Mouse (Mus musculus) CH12.LX (cell line): ENCODE data around the gene Six3.

Experiments used
- CTCF ChIP-seq, 2 experiments: IDR thresholded peaks in 1 of 2; conservative IDR thresholded peaks in 1 of 2; 2 replicates each; pipeline ENCODE4 v1.5.1; 2011 to 2012; ENCODE audit warnings: low read depth in 2 of 2, low read length in 2 of 2, improper control_type of control experiment in 1 of 2, inconsistent platforms in 1 of 2, mild to moderate bottlenecking in 1 of 2, moderate library complexity in 1 of 2
- MAX ChIP-seq: IDR thresholded peaks from 2 replicates; pipeline ENCODE4 v1.6.1; 2011; ENCODE audit warnings: low read length, improper control_type of control experiment
- NRF1 ChIP-seq: IDR thresholded peaks from 2 replicates; pipeline ENCODE4 v1.6.1; 2014; ENCODE audit warnings: low read depth, mild to moderate bottlenecking, inconsistent platforms, low read length, improper control_type of control experiment, moderate library complexity
- POLR2A ChIP-seq: IDR thresholded peaks from 2 replicates; pipeline ENCODE4 v1.6.1; 2011; ENCODE audit warnings: low read depth, mild to moderate bottlenecking, improper control_type of control experiment, low read length
- RCOR1 ChIP-seq: conservative IDR thresholded peaks from 2 replicates; pipeline ENCODE4 v1.6.1; 2012; ENCODE audit warnings: low read depth, mild to moderate bottlenecking, inconsistent platforms, low read length, improper control_type of control experiment
- USF2 ChIP-seq: conservative IDR thresholded peaks from 2 replicates; pipeline ENCODE4 v1.6.1; 2011; ENCODE audit warnings: low read depth, low read length, improper control_type of control experiment
- ZNF384 ChIP-seq: IDR thresholded peaks from 2 replicates; pipeline ENCODE4 v1.6.1; 2012; ENCODE audit warnings: low read depth, low read length, improper control_type of control experiment, inconsistent platforms

GRCm38 (mm10) chr17:85623161-85624050, 10.0 kb downstream of the Six3 start:
- TF ChIP-seq CTCF (conservative IDR thresholded peaks at IDR 0.05 in 1 of 2, IDR thresholded peaks at IDR 0.05 in 1 of 2; ENCODE audit: low read depth in 2 of 2, low read length in 2 of 2): no peak
- no peak for TF ChIP-seq MAX
- TF ChIP-seq POLR2A: no peak
- no peak for TF ChIP-seq RCOR1
- TF ChIP-seq ZNF384: no peak
- TF ChIP-seq USF2: no peak
- no peak for TF ChIP-seq NRF1
